Comparison of ENCODE assay signal across 12 mouse cellular contexts in the genomic region with DNA sequence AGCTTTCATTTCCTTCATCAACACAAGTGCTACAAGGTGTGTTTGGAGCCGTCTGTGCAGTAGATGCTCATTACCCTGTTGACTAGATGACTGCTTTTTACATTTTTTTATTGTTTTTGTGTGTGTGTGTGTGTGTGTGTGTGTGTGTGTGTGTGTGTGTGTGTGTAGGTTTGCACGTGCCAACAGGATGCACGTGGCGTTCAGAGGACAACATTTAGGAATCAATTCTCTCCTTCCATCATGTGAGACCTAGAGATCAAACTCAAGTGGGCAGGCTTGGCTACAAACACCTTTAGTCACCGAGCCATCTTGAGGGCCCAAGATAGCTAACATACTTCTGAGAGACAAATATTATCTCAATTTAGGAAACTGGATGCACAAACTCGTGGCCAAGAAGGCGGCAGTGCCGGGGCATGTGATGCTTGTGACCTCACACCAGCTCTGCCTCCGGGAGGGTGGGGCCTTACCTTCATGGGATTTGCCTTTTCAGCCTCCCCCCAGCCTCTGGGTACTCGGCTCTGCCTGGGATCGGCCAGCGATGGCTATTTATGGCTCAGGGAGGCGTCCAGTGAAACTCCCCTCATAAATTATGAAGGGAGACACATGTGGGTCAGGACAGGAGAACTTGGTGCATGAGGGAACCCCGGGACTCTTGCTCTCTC. TPM values are rescaled to one million over a fixed set of nuclear protein-coding genes. Genes with fewer than 3 reads are reported as not detected.
"Had no signal": no experiment of that assay in that cellular context is flagged by ENCODE, and none has a peak within 500 bp of the region (broad histone marks: within the 10 kb centered on the region; RNA-seq: fewer than 3 reads in every experiment).

No protein-coding gene starts in this region.

- H3K36me3 ChIP-seq: kidney, embryonic 15.5 days; limb, embryonic 15.5 days; liver, embryonic 12.5 days; midbrain, embryonic 10.5 days; neural tube, embryonic 15.5 days had no signal

- H3K9ac ChIP-seq: kidney, embryonic 15.5 days; limb, embryonic 15.5 days; liver, embryonic 12.5 days; lung, embryonic 14.5 days; neural tube, embryonic 15.5 days had no signal

- H3K9me3 ChIP-seq: kidney, embryonic 15.5 days; limb, embryonic 15.5 days; liver, embryonic 12.5 days; midbrain, embryonic 10.5 days; neural tube, embryonic 15.5 days had no signal

- H3K27ac ChIP-seq: kidney, embryonic 15.5 days; left cerebral cortex, adult 2 months; limb, embryonic 15.5 days; liver, embryonic 12.5 days; midbrain, embryonic 10.5 days; neural tube, embryonic 15.5 days had no signal

- H3K4me1 ChIP-seq: midbrain, embryonic 10.5 days; neural tube, embryonic 15.5 days had no signal

- H3K4me2 ChIP-seq: kidney, embryonic 15.5 days; limb, embryonic 15.5 days; liver, embryonic 12.5 days; lung, embryonic 14.5 days; neural tube, embryonic 15.5 days had no signal

- H3K4me3 ChIP-seq: kidney, embryonic 15.5 days; left cerebral cortex, adult 2 months; limb, embryonic 15.5 days; liver, embryonic 12.5 days; midbrain, embryonic 10.5 days; myocyte; neural tube, embryonic 15.5 days had no signal

- H3K27me3 ChIP-seq: limb, embryonic 15.5 days had no signal

RNA-seq across cellular contexts. Expression of a gene that starts 33.9 kb away (rescaled TPM):
- total RNA-seq: megakaryocyte, adult 5-6 weeks had no signal
- polyA plus RNA-seq: kidney, embryonic 15.5 days; liver, embryonic 12.5 days; liver, embryonic 16.5 days; lung, embryonic 14.5 days; neural tube, embryonic 11.5 days; stomach, embryonic 14.5 days had no signal
